In genomic region chr11:119956590-119956989, GRCm38 (mm10) we compare ENCODE assay signal across 21 mouse cellular contexts. TPM values are rescaled to one million over a fixed set of nuclear protein-coding genes. Genes with fewer than 3 reads are reported as not detected.
DNase-seq lines count a peak whose midpoint lies in the region; ATAC-seq and TF ChIP-seq lines count a peak whose summit lies in the region.
"Had no signal": no experiment of that assay in that cellular context is flagged by ENCODE, and none has a peak within 500 bp of the region (broad histone marks: within the 10 kb centered on the region; RNA-seq: fewer than 3 reads in every experiment).

No protein-coding gene starts in this region.

- H3K9me3 ChIP-seq in forebrain, postnatal 0 days (ENCODE audit: low read length) = no peaks in the 10 kb centered on the region
- no peaks in the 10 kb centered on the region for H3K9me3 ChIP-seq in forebrain, embryonic 16.5 days (ENCODE audit: control insufficient read depth, low read length)
- no peaks in the 10 kb centered on the region for H3K9me3 ChIP-seq in embryonic facial prominence, embryonic 10.5 days
- no peaks in the 10 kb centered on the region for H3K9me3 ChIP-seq in hindbrain, postnatal 0 days (ENCODE audit: low read length)
- H3K9me3 ChIP-seq: forebrain, embryonic 13.5 days; G1E; heart, embryonic 12.5 days; intestine, embryonic 15.5 days had no signal

- intact Hi-C loops in left cerebral cortex, adult 2 months (cut with DNase I) = no loop called here
- intact Hi-C loops in left cerebral cortex, postnatal 14 days (cut with DNase I) = no loop called here

- peaks cover 6% of the 10 kb centered on the region; the same call in 1 of the 2 replicates for H3K36me3 ChIP-seq in forebrain, postnatal 0 days (ENCODE audit: insufficient read depth)
- peaks cover 3% of the 10 kb centered on the region; the same call in 1 of the 2 replicates for H3K36me3 ChIP-seq in forebrain, embryonic 16.5 days (ENCODE audit: control insufficient read depth, insufficient read depth)
- peaks cover 19% of the 10 kb centered on the region for H3K36me3 ChIP-seq in embryonic facial prominence, embryonic 10.5 days (replicated peaks)
- no peaks in the 10 kb centered on the region for H3K36me3 ChIP-seq in hindbrain, postnatal 0 days (ENCODE audit: insufficient read depth, low read length)
- H3K36me3 ChIP-seq: G1E; intestine, embryonic 15.5 days had no signal

- no peak overlapping the region for H3K27ac ChIP-seq in forebrain, postnatal 0 days (ENCODE audit: low read depth, low read length)
- no peak overlapping the region for H3K27ac ChIP-seq in forebrain, embryonic 16.5 days (ENCODE audit: low read length)
- peak overlapping the region; percentile 37; the same call in 1 of the 2 replicates for H3K27ac ChIP-seq in left cerebral cortex, adult 2 months
- peak overlapping the region; percentile 57 for H3K27ac ChIP-seq in embryonic facial prominence, embryonic 10.5 days (replicated peaks)
- peak overlapping the region; percentile 65 for H3K27ac ChIP-seq in olfactory bulb, adult 2 months (ENCODE audit: insufficient read depth, low read depth, low read length)
- no peak overlapping the region for H3K27ac ChIP-seq in hindbrain, postnatal 0 days
- H3K27ac ChIP-seq: forebrain, embryonic 13.5 days; intestine, embryonic 15.5 days had no signal

- no peaks in the 10 kb centered on the region for H3K27me3 ChIP-seq in forebrain, postnatal 0 days (ENCODE audit: insufficient read depth, low read length)
- no peaks in the 10 kb centered on the region for H3K27me3 ChIP-seq in forebrain, embryonic 16.5 days (replicated peaks; ENCODE audit: control insufficient read depth, insufficient read depth, low read length)
- no peaks in the 10 kb centered on the region for H3K27me3 ChIP-seq in embryonic facial prominence, embryonic 10.5 days (replicated peaks; ENCODE audit: low read depth, poor library complexity, severe bottlenecking)
- H3K27me3 ChIP-seq in hindbrain, postnatal 0 days (ENCODE audit: insufficient read depth, low read length) = no peaks in the 10 kb centered on the region
- H3K27me3 ChIP-seq: forebrain, embryonic 13.5 days; heart, embryonic 12.5 days; intestine, embryonic 15.5 days had no signal

- H3K9ac ChIP-seq in forebrain, postnatal 0 days = no peak overlapping the region
- H3K9ac ChIP-seq in forebrain, embryonic 16.5 days (replicated peaks; ENCODE audit: low read depth, low read length) = no peak overlapping the region
- H3K9ac ChIP-seq in hindbrain, postnatal 0 days (replicated peaks; ENCODE audit: low read length) = no peak overlapping the region
- H3K9ac ChIP-seq: forebrain, embryonic 13.5 days; heart, embryonic 12.5 days; intestine, embryonic 15.5 days had no signal

- TF ChIP-seq CTCF in forebrain, postnatal 0 days (IDR thresholded peaks at IDR 0.05; ENCODE audit: low read depth) = no peak
- TF ChIP-seq CTCF in left cerebral cortex, adult 2 months (IDR thresholded peaks at IDR 0.05) = no peak
- TF ChIP-seq CTCF in olfactory bulb, adult 2 months (IDR thresholded peaks at IDR 0.05; ENCODE audit: insufficient read depth, low read depth, low read length) = no peak
- TF ChIP-seq CTCF in hindbrain, postnatal 0 days (IDR thresholded peaks at IDR 0.05; ENCODE audit: low read depth) = no peak

- no peaks in the 10 kb centered on the region for H3K4me1 ChIP-seq in forebrain, postnatal 0 days (ENCODE audit: insufficient read depth)
- peaks cover 8% of the 10 kb centered on the region for H3K4me1 ChIP-seq in forebrain, embryonic 16.5 days (replicated peaks; ENCODE audit: control insufficient read depth, insufficient read depth, low read length)
- peaks cover 38% of the 10 kb centered on the region for H3K4me1 ChIP-seq in embryonic facial prominence, embryonic 10.5 days
- peaks cover 76% of the 10 kb centered on the region for H3K4me1 ChIP-seq in olfactory bulb, adult 2 months (ENCODE audit: control insufficient read depth, insufficient read depth, low read length)
- H3K4me1 ChIP-seq in hindbrain, postnatal 0 days (ENCODE audit: insufficient read depth, low read length) = peaks cover 13% of the 10 kb centered on the region

- ATAC-seq in forebrain, postnatal 0 days = peak; percentile 34
- no peak for ATAC-seq in forebrain, embryonic 16.5 days
- ATAC-seq in hindbrain, postnatal 0 days = no peak
- ATAC-seq: CD4-positive, CD25-positive, alpha-beta regulatory T cell, adult 4 months; forebrain, embryonic 13.5 days; intestine, embryonic 15.5 days had no signal

- WGBS in forebrain, postnatal 0 days = 62% methylated on average over 13 of the region's 13 CpGs
- whole genome bisulfite sequencing in forebrain, embryonic 16.5 days = 67% methylated on average over 13 of the region's 13 CpGs
- WGBS in embryonic facial prominence, embryonic 10.5 days = 84% methylated on average over 13 of the region's 13 CpGs
- WGBS in olfactory bulb, adult 2 months = 10% methylated on average over 13 of the region's 13 CpGs
- WGBS in hindbrain, postnatal 0 days = 76% methylated on average over 13 of the region's 13 CpGs

- H3K4me3 ChIP-seq in forebrain, postnatal 0 days (ENCODE audit: low read depth, low read length) = no peak overlapping the region
- no peak overlapping the region for H3K4me3 ChIP-seq in forebrain, embryonic 16.5 days (replicated peaks; ENCODE audit: low read length)
- no peak overlapping the region for H3K4me3 ChIP-seq in left cerebral cortex, adult 2 months
- no peak overlapping the region for H3K4me3 ChIP-seq in embryonic facial prominence, embryonic 10.5 days
- no peak overlapping the region for H3K4me3 ChIP-seq in olfactory bulb, adult 2 months (ENCODE audit: insufficient read depth, low read depth, low read length)
- H3K4me3 ChIP-seq in hindbrain, postnatal 0 days (ENCODE audit: low read length) = no peak overlapping the region
- H3K4me3 ChIP-seq: forebrain, embryonic 13.5 days; heart, adult 2 months; heart, embryonic 12.5 days; intestine, embryonic 15.5 days had no signal

- DNase-seq in forebrain, postnatal 0 days = no peak
- DNase-seq in left cerebral cortex, adult 2 months (ENCODE audit: extremely low spot score in 1 of 2, low spot score in 2 of 2) = no peak
- no peak for DNase-seq in left cerebral cortex, postnatal 14 days (ENCODE audit: low spot score in 2 of 2)
- no peak for DNase-seq in embryonic facial prominence, embryonic 10.5 days (ENCODE audit: low spot score)
- DNase-seq in hindbrain, postnatal 0 days (ENCODE audit: low spot score) = no peak
- no peak for DNase-seq in MN1 (ENCODE audit: low spot score)
- DNase-seq: adrenal gland, postnatal 10 days; B cell, adult 2 months; cerebellum, adult 18-20 months; cerebellum, adult 9-11 months; cerebellum, postnatal 36 days; gastrocnemius, postnatal 10 days; heart, adult 2 months; heart, postnatal 36 days had no signal

- no peak for TF ChIP-seq POLR2A in olfactory bulb, adult 2 months (IDR thresholded peaks at IDR 0.05; ENCODE audit: insufficient read depth, low read depth, low read length)

- no peak overlapping the region for H3K4me2 ChIP-seq in forebrain, postnatal 0 days (ENCODE audit: low read depth)
- H3K4me2 ChIP-seq in forebrain, embryonic 16.5 days (ENCODE audit: low read length) = no peak overlapping the region
- no peak overlapping the region for H3K4me2 ChIP-seq in hindbrain, postnatal 0 days (ENCODE audit: low read depth, low read length)
- H3K4me2 ChIP-seq: forebrain, embryonic 13.5 days; heart, embryonic 12.5 days; intestine, embryonic 15.5 days had no signal

RNA-seq across cellular contexts. Expression of gene Baiap2, which starts 14.0 kb away (rescaled TPM):
- total RNA-seq in forebrain, postnatal 0 days (2014; rRNA removed) = 42.3 and 52.0 TPM in 2 replicates
- 31.1 and 36.6 TPM in 2 replicates for polyA plus RNA-seq in forebrain, postnatal 0 days (2015; fragmentation: Nextera tagmentation; extraction: Ambion mirVana)
- 36.5 and 38.7 TPM in 2 replicates for polyA plus RNA-seq in forebrain, embryonic 16.5 days (2015; fragmentation: Nextera tagmentation; extraction: Ambion mirVana)
- 100 to 1,000 TPM; 249 to 287 TPM for total RNA-seq in left cerebral cortex, adult 2 months (2021)
- total RNA-seq in left cerebral cortex, postnatal 14 days (2021) = 100 to 1,000 TPM; 197 to 200 TPM
- polyA plus RNA-seq in embryonic facial prominence, embryonic 10.5 days (2016; fragmentation: Nextera tagmentation; extraction: Ambion mirVana) = 9.6 and 11.0 TPM in 2 replicates
- polyA plus RNA-seq in olfactory bulb, adult 2 months (2012; ENCODE audit: insufficient read depth, insufficient read length, low replicate concordance, missing spikeins) = not detected in 2 replicates
- 45.9 and 62.4 TPM in 2 replicates for total RNA-seq in hindbrain, postnatal 0 days (2014; rRNA removed)
- polyA plus RNA-seq in hindbrain, postnatal 0 days (2015; fragmentation: Nextera tagmentation; extraction: Ambion mirVana) = 30.8 and 31.5 TPM in 2 replicates

RNA-seq across cellular contexts. Expression of gene Chmp6, which starts 43.3 kb away (rescaled TPM):
- total RNA-seq in forebrain, postnatal 0 days (2014; rRNA removed) = 91.1 and 91.9 TPM in 2 replicates
- 102 and 105 TPM in 2 replicates for polyA plus RNA-seq in forebrain, postnatal 0 days (2015; fragmentation: Nextera tagmentation; extraction: Ambion mirVana)
- 83.4 and 96.5 TPM in 2 replicates for polyA plus RNA-seq in forebrain, embryonic 16.5 days (2015; fragmentation: Nextera tagmentation; extraction: Ambion mirVana)
- total RNA-seq in left cerebral cortex, adult 2 months (2021) = 10 to 100 TPM; 37.2 to 43.6 TPM
- 10 to 100 TPM; 37.0 to 47.7 TPM for total RNA-seq in left cerebral cortex, postnatal 14 days (2021)
- polyA plus RNA-seq in embryonic facial prominence, embryonic 10.5 days (2016; fragmentation: Nextera tagmentation; extraction: Ambion mirVana) = 117 and 120 TPM in 2 replicates
- not detected in 2 replicates for polyA plus RNA-seq in olfactory bulb, adult 2 months (2012; ENCODE audit: insufficient read depth, insufficient read length, low replicate concordance, missing spikeins)
- total RNA-seq in hindbrain, postnatal 0 days (2014; rRNA removed) = 102 and 117 TPM in 2 replicates
- 115 and 118 TPM in 2 replicates for polyA plus RNA-seq in hindbrain, postnatal 0 days (2015; fragmentation: Nextera tagmentation; extraction: Ambion mirVana)

Comparison
In these comparisons a context has a peak if more than half of its experiments do, and no peak if none do; other contexts are left out.
1. H3K27ac ChIP-seq: peak in left cerebral cortex, adult 2 months (single experiment), embryonic facial prominence, embryonic 10.5 days (single experiment) and olfactory bulb, adult 2 months (single experiment); none in forebrain, postnatal 0 days (single experiment), forebrain, embryonic 16.5 days (single experiment) and hindbrain, postnatal 0 days (single experiment).
2. RNA of gene Chmp6, which starts 43.3 kb away (polyA plus RNA-seq): 117 to 120 TPM in embryonic facial prominence, embryonic 10.5 days, 115 to 118 TPM in hindbrain, postnatal 0 days, 102 to 105 TPM in forebrain, postnatal 0 days and 83.4 to 96.5 TPM in forebrain, embryonic 16.5 days; not detected in olfactory bulb, adult 2 months; every median in the first group is over 10 times any median in the second.